Mouse (Mus musculus): ENCODE measurements around the gene Tfap2c.

The Tfap2c gene

GRCm38 (mm10) chr2:172551872-172552271 lies 2.5 kb downstream of the Tfap2c start:
- DNase-seq: no peak

GRCm38 (mm10) chr2:172552666-172553065 lies 3.3 kb downstream of the Tfap2c start:
- DNase-seq: no peak

- DNase-seq: no peak
These were observed 4.8 kb downstream of the Tfap2c start for GRCm38 (mm10) chr2:172554211-172554610.

GRCm38 (mm10) chr2:172558674-172559468 lies 9.5 kb downstream of the Tfap2c start:
- no peak for DNase-seq

- DNase-seq: no peak
These were observed 11.6 kb downstream of the Tfap2c start for GRCm38 (mm10) chr2:172561016-172561415.

- DNase-seq: no peak
These were observed 18.4 kb downstream of the Tfap2c start for GRCm38 (mm10) chr2:172567835-172568234.

- no peak for DNase-seq
These were observed 19.1 kb downstream of the Tfap2c start for GRCm38 (mm10) chr2:172568466-172568865.

GRCm38 (mm10) chr2:172577196-172577766 lies 27.9 kb downstream of the Tfap2c start:
- DNase-seq: no peak

GRCm38 (mm10) chr2:172579221-172579620 lies 29.8 kb downstream of the Tfap2c start:
- DNase-seq: no peak

- no peak for DNase-seq
These were observed 31.3 kb downstream of the Tfap2c start for GRCm38 (mm10) chr2:172580536-172581265.

GRCm38 (mm10) chr2:172583312-172583711 lies 33.9 kb downstream of the Tfap2c start:
- no peak for DNase-seq

GRCm38 (mm10) chr2:172585329-172585728 lies 35.9 kb downstream of the Tfap2c start:
- no peak for DNase-seq

- no peak for DNase-seq
These were observed 39.7 kb downstream of the Tfap2c start for GRCm38 (mm10) chr2:172589048-172589447.

GRCm38 (mm10) chr2:172590839-172591238 lies 41.4 kb downstream of the Tfap2c start:
- no peak for DNase-seq

GRCm38 (mm10) chr2:172594326-172594725 lies 44.9 kb downstream of the Tfap2c start:
- no peak for DNase-seq

GRCm38 (mm10) chr2:172597056-172597455 lies 47.7 kb downstream of the Tfap2c start:
- no peak for DNase-seq

- DNase-seq: no peak
These were observed 48.5 kb downstream of the Tfap2c start for GRCm38 (mm10) chr2:172597881-172598280.

- DNase-seq: no peak
These were observed 55.2 kb downstream of the Tfap2c start for GRCm38 (mm10) chr2:172604625-172605024.

- no peak for DNase-seq
These were observed 56.2 kb downstream of the Tfap2c start for GRCm38 (mm10) chr2:172605642-172606041.

- DNase-seq: no peak
These were observed 58.3 kb downstream of the Tfap2c start for GRCm38 (mm10) chr2:172607710-172608109.

Data from kidney, adult 18-20 months (tissue).